Mouse (Mus musculus) v-Abl transformed pro-B cells (cell line): Measurements from ENCODE around the gene Phf20.
"Not testable (repeated sequence)": the region's sequence is repeated elsewhere in the genome, so short reads cannot be mapped to it uniquely, and the experiment has no call there.

Experiments used
- in situ Hi-C, 2 experiments: fragments of 400-800 bp; cut with MboI; formaldehyde crosslinking; loops; one replicate each; pipeline ENCODE4 v1.15.1; 2025; ENCODE audit not compliant: unreplicated experiment in 2 of 2

The Phf20 gene

DNA sequence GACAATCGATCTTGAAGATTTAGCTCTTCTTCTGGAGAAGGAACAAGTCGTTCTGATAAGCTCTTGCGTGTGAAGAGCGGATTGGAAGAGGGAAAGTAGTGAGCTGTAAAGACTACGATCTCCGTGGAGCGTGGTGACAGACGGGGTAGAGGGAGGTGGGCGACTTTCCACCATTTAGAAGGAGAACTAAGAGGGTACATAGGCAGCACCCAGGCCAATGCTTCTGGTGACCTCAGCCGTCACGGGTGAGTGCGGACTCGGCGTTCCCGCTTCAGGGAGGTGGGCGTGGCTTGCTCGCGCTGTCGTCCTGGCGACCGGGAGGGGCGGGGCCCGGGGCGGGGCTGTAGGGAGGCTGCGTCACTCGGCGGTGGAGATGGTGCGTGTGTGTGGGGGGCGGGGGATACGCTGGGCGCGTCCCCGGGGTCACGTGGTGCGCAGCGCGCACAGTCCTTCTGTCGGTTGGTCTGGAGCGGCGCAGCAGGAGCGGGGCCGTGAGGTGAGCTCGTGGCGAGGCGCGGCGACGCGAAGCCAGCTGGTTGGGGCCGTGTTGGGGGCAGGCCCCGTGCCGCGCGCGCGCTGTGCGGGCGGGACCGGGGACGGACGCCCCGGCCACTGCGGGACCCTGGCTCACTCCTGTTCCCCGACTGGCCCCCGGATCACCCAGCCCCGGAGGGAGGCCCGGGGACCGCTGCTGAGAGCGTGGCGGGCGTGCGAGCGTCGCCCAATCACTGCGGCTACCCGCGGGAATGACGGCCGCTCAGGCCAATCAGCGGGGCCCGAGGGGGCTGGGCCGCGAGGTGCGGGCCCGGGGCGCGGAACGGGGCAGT, at the start of gene Phf20:
Phf20 (plus strand) TSS at position 165 of the 827 bp plus-strand sequence.
- in situ Hi-C loops: no loop called here

DNA sequence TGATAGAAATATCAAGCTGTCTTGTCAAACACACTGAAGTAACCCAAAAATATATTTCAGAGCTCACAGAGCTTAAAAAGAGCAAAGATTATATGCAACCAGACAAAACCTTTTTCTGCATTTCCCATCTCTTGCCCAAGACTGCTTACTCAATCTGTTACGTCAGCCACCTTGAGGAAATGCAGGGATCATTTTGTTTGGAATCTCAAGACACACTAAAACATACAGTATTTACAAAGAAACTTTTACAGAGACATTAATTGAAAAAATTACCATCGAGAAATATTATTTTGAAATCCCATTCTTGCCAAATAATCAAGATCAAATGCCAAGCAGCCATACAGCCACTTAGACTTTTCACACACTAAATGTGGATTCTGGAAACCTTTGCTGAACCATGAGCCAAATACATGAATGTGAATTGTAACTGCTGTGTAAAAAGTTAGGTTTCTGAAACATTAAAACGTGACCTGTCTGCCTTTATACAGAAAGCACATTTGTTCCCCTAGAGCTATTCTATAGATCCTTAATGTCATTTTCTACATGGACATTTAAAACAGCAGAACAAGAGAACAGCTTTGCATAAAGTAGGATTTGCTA, 48.9 kb upstream of the Phf20 start:
- in situ Hi-C loops: loop anchor here in 1 of 2 experiments (5.0 kb wide), 1 partner anchor 35 kb away; the partner anchor contains the start of gene Rbm39

DNA sequence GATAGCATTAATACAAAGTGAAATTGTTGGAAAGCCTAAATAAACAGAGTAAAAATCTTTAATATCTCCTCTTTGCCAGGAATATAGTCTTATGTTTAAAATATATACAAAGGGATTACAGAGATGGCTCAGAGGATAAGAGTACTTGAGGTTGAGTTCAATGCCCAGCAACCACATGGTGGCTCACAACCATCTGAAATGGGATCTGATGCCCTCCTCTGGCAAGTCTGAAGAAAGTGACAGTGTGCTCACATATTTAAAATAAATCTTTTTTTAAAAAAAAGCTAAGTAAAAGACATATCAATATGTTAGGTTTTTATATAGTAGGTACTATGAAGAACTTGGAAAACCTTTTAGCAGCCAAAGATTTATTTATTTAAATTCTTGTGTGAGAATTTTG, 44.7 kb upstream of the Phf20 start:
- in situ Hi-C loops: loop anchor here in 1 of 2 experiments (25.0 kb wide), 1 partner anchor 964 kb away; no protein-coding TSS in a partner anchor

DNA sequence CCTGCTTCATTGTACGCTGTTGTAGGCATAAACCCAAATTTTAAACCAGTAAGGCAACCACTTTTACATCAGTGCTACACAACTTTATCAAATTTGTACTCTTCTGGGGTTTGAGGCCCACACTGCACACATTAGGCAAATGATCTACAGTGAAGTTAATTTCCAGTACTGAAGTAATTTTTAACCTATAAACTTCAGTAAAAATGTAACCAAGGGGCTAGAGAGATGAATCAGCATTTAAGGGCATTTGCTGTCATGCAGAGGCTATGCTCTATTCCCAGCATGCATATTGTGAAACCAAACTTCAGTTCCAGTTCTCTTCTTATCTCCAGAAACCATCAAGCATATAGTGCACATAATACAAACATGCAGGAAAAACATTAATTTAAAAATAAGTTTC, 30.8 kb upstream of the Phf20 start:
- in situ Hi-C loops: loop anchor here (10.0 to 25.0 kb wide), 3 partner anchors 89 to 978 kb away; no protein-coding TSS in a partner anchor

DNA sequence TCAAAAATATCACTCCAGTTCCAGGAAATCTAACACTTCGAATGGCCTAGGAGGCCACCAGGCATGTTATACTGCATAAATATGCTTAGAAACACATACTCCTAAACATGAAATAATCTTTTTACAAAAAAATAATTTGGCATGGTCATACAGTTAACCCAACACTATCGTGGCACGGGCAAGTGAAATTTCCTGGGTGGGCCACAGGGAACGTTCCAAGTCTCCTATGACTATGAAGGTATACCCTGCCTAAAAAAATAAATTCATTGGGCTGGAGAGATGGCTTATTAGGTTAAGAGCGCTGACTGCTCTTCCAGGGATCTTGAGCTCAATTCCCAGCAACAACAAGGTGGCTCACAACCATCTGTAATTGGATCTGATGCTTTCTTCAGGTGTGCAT, 29.7 kb upstream of the Phf20 start:
- in situ Hi-C loops: loop anchor here (10.0 to 25.0 kb wide), 3 partner anchors 88 to 979 kb away; no protein-coding TSS in a partner anchor

DNA sequence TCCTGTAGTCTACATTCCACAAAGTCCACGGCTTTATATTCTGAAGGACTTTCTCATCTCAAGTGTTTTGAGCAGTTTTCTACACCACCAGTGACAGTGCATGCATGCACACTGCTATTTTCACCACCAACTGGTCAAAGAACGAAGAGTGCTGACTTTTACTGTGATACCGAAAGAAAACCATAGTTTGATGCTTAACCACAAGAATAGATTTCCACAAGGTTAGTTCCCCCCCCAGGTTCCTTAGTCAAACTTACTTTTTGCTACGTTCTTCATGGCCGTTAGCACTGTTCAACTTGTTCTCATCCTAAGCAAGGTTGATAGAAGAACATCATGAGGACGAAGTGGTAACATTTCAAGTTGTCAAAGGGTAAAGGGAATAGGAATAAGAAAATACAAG, 19.2 kb upstream of the Phf20 start:
- in situ Hi-C loops: no loop called here

DNA sequence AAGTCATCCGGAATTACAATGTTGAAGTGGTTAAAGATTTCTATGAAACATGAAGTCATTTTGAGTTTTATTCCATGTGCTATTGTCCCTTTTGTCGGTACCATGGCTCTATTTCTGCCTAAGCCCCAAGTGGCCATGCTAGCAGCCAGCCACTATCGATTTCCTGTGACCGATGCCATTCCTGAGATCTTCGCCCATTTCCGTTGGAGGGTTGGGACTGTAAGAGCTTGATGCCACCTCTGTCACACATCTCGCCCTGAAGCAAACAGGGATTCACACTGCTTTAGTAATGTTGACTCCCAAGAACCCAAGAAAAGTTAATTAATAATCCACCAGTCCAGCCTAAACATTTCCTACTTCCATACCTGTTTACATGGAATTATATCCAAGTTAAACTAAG, 18.6 kb upstream of the Phf20 start:
- in situ Hi-C loops: no loop called here

DNA sequence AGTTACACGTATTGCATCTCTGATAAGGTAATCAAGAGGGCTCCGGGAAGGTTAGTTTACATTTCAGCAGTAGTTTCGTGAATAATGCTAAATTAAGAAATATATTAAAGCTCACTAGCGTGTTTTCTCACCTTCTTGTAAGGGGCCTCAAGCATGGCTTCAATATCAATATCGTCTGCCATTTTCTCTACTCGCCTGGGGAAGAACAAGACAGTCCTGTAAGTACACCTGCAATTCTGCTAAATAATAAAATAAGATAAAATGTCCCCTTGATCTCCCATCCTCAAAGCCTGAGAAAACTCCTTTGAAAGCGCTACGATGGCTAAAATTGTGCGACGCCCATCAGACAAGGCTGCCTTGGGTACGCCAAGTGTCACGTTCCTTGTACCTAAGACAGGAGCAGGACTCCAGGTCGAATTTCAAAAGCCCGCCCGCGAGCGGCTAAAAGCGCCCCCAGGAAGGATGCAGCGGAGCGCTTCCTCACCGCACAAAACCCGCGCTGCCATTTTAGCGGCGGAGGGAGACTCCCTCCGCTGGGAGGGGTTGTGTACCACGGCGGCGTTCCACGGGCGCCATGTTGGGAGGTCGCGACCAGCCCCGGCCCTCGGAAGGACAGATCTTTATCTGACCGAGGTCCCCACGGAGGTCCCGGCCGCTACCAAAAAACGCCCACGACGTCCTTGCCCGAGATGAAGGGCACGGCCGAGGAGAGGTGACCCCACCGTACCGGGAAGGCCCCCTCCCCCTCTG, 17.0 kb upstream of the Phf20 start:
- in situ Hi-C loops: no loop called here

DNA sequence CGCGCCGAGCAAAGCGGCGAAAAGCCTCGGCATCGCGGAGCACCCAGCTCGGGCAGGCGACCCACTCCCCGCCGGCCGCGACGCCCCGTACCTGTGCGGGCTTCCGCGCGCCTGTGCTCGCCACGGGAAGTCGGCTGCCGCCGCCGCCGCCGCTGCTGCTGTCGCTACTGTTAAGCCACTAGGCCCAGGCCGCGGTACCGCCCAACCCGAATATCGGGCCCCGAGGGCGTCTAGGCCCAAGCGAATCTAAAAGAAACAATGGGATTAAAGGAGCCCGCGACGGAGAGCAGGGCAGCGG, 16.5 kb upstream of the Phf20 start:
- in situ Hi-C loops: loop anchor here in 1 of 2 experiments (5.0 kb wide), 1 partner anchor 32 kb away; no protein-coding TSS in a partner anchor

DNA sequence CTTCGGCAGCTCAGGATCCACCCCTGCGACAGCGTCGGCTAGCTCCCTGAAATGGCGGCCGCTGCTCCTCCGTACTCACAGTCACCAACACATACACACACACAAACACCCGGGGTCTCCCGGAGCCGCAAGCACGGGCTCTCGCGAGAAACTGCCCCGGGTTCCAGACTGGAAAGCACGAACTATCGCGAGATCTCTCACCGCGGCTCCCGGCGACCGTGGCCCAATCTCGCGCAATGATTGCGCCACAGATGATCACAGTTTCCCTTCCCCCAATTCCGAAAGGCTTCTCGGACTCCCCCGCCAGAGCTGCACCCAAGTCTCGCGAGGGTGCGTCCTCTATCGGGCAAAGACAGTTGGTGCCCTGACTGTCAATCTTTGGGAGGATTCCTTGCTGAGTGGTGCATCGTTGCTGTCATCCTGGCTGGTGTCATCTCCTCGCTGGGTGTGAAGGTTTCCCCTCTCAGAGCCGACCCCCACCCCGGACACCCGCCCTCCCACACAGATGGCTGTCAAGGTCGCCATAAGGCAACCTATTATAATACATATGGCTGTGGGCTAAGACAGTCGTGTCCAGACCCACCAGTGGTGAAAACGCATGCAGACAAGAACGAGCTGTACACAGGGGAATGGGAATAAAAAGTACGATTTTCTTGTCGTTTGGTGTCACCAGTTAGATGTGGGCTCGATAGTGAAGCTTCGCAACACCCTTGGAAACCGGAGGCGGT, 16.0 kb upstream of the Phf20 start, which contains the start of gene Rbm39:
Rbm39 (minus strand) TSS at position 145 of the 728 bp plus-strand sequence.
- in situ Hi-C loops: loop anchor here in 1 of 2 experiments (5.0 kb wide), 1 partner anchor 33 kb away; no protein-coding TSS in a partner anchor

DNA sequence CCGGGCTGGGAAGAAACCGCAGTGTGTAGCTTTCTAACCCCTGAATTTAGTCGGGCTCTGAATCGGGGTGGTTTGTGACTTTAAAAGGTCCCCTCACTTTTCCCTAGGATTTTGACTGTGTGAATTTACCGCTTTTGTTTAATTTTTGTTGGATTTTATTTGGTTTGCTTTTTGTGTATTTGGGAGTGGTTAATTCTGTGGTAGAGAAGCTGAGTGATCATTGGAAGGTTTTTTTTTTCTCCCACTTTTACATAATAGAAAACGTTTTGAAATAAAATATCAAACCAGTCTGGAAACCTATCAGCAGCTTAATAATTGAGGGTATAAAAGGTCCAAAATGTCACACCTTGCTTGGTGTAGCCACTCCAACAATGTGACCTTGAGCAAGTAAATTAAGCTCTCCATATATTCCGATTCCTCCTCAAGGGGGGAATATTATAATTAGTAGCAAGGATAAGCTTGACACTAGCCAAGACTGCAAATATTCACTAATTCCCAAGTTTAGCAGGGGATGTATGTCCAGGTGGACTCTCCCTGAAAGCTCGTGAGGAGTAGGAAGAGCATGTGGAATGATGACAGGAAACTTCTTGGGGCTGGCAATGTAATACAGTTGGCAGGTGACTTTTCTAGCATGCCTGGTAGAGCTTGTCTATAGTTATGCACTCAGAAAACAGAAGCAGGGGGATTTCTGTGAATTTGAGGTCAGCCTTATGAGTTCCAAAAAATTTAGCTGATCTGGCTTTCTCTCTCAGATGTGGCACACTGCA, 15.3 kb upstream of the Phf20 start:
- in situ Hi-C loops: loop anchor here in 1 of 2 experiments (5.0 kb wide), 1 partner anchor 34 kb away; no protein-coding TSS in a partner anchor

DNA sequence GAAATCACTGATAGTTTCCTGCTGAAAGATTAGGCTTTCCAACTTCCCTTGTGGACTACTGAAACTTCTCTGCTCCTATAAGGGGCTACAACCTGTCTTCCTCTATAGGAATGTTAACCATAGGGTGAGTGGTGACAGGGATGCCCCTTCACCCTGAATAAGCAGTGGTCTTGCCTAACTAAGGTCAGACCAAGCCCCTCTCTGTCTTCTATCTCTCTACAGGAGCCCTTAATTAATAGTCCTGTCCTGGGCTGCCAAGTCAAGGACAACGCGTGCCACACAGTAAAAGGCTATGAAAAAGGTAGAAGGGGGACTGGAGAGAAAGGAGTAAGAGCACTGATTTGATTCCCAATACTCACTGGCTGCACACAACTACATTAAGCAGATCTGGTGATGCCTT, 14.7 kb upstream of the Phf20 start:
- in situ Hi-C loops: loop anchor here in 1 of 2 experiments (5.0 kb wide), 1 partner anchor 34 kb away; no protein-coding TSS in a partner anchor

DNA sequence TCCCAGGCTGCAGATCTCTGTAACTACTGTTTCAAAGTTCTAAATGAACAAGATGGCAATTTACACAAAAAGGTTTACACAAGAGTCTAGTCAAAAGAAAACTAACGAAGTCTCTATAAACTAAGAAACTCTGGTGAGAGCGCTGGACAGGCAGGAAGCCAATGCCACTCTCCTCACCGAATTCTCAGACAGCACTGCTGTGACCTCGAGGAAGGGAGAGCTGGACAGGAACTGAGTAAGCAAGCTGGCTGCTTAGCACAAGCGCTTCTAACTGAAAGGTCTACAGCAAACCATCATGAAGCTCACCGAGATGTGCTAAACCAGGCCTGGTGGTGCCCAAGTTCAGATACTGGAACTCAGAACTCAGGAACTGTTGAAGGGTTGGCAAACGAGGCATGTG, 7.0 kb upstream of the Phf20 start:
- in situ Hi-C loops: not testable (repeated sequence)

DNA sequence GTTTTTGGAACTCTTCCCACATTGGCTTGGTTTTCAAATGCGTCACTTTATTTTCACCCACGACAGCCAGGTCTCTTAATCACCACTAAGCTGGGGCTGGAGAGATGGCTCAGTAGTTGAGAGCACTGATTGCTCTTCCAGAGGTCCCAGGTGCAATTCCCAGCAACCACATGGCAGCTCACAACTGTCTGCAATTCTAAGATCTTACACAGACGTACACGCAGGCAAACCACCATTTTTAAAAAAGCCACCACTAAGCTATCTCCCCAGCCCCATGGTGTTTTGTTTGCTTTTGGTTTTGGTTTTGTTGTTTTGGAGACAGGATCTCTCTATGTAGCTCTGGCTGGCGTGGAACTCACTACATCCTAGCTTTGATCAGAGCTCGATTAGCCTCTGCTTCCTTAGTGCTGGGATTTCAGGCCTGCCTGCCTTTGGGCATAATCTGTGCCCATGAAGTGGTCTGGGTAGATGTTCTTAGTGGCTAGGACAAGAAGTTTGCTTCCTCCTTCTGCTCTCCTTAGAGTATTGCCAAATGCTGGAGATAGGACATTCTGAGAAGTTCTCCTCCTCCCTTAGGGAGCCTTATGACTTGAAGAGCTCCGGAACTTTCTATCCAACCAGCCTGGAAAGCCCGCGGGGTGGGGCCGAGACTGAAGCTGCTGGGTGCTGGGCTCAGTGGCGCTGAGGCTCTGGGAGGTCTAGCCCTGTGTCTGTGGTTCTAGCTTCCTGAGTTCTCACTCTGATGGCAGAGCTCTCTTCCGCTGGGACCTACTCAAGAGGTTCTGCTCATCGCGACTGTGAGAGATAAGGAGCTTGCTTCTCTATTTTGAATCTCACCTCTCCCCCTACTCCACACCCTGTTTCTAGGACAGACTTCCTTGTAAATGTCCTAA, 6.0 kb upstream of the Phf20 start:
- in situ Hi-C loops: no loop called here

DNA sequence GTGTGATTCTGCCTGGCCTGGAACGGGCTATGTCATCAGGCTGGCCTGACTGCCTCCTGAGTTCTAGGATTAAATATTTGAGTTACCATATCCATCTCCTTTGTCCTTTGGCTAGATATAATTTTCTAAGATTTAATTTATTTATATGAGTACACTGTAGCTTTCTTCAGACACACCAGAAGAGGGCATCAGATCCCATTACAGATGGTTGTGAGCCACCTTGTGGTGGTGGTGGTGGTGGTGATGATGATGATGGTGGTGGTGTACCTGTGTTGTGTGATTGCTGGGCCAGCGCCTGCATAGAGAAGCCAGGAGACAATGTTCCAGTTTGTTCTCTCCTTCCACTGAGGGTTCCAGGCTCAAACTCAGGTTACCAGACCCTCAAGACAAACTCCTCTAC, 4.7 kb upstream of the Phf20 start:
- in situ Hi-C loops: no loop called here

DNA sequence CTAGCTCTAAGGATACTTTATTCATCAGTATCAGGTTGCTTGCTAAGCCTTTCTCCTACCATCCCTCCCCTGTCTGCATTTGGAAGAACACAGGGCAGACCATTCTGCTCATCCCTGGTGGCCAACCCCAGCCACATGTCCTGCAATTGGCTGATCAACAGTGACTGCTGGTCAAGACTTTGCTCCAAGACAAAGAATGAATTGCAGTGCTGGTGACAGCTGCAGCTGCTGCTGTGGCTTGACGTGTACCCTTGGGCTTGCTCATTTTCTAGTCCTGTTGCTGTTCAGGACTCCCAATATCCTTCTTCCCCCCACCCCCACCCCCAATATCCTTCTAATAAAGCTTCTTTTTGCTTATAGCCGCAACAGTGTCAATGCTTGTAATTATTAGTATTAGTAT, 4.2 kb upstream of the Phf20 start:
- in situ Hi-C loops: no loop called here

DNA sequence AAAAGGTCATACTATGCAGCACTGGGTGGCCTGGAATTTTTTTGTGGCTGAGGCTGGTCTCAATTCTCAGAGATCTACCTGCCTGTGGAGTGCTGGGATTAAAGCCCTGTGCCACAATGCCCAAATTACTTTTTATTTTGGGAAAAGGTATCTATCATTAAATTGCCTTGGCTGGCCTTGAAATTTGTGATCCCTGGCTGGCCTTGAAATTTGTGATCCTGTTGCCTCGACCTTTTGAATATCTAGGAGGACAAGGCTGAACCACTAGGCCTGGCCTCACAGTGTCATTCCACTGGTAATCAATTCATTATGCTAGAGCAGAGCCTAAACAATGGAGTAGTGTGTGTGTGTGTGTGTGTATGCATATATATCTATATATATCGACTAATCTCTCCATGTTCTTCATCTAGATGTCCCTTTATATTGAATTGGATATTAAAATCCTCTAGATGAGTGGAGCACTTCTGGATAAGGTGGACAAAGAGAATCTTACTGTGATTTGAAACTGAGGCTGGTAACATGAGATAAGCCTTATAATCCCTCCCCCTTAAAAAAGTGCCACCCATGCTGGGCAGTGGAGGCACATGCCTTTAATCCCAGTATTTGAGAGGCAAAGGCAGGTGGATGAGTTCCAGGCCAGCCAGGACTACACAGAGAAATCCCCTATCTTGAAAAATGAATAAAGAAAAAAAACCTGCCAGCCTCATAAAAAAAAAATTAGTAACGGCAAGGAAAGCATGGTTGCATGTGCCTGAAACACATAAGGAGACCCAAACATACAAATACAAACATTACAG, 3.0 kb upstream of the Phf20 start:
- in situ Hi-C loops: no loop called here

DNA sequence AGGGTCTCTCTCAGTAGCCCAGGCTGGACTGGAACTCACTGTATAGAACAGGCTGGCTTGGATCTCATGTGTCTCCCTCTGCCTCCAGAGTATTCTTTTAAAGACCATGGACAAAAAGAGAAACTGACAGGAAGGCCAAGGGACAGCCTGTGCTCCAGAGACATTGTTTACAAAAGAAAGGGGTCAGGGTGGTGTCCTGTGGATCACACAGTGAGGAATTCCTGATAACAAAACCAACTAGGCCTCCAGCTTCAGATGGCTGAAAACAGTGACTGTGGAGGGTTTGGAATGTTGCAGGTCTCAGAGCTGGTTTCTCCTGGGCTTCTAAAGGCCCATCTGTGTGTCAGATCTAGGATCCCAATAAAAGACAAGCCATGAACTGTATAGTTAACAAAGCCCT, 1.7 kb upstream of the Phf20 start:
- in situ Hi-C loops: no loop called here
